Mouse (Mus musculus) heart, postnatal 25 days (tissue): ENCODE data around the gene Ces1c. TPM values are rescaled to one million over a fixed set of nuclear protein-coding genes. Genes with fewer than 3 reads are reported as not detected.

Experiments used
- DNase-seq: peaks from one replicate; pipeline ENCODE4 v3.0.0; 2022; ENCODE audit warnings: low spot score
- intact Hi-C: fragments of 180-260 bp; cut with DNase I; formaldehyde crosslinking; loops from one replicate; pipeline ENCODE4 v1.15.1; 2025
- total RNA-seq, 2 experiments: library from RNA; stranded (reverse); gene quantifications; 2 replicates each; pipeline ENCODE4 v1.2.3; 2021

Ces1c gene
- total RNA-seq, 2 experiments from 2014 or later, result not detected

DNA sequence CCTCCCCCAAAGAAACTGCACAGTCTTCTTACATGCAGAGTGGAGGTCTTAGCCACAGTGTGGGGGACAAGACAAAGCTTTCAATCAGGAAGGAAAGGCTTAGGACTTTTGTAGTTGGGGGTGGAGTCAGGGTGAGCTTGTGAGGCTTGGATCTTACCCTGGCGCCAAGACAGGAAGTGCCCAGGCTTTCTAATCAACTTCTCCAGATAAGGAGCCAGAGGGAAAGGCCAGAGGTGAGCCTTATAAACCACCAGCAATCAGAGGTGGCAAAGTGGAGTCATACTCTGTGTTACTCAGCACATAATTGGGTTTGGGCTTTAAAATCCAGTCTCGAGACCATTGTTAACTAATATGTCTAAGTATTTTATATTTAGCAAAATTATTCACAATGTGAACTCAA lies 75.8 kb downstream of the Ces1c start:
- no peak for DNase-seq
- intact Hi-C loops, result loop anchor here (5.0 kb wide), 1 partner anchor 342 kb away; no protein-coding TSS in a partner anchor

Other genes with a start within 250 kb of the Ces1c start
- not detected for gene Capns2, start 229.9 kb downstream of the Ces1c start, total RNA-seq
- gene Slc6a2, start 171.2 kb downstream of the Ces1c start, total RNA-seq, result under 1 TPM; 0.05 to 0.08 TPM
- gene Ces1a, start 83.1 kb downstream of the Ces1c start, total RNA-seq, result not detected
- gene Ces1b, start 51.3 kb downstream of the Ces1c start, total RNA-seq, result not detected
- gene Ces1d, start 66.6 kb upstream of the Ces1c start, total RNA-seq, result 100 to 1,000 TPM; 174 to 223 TPM
- under 1 TPM; 0.70 to 0.81 TPM for gene Ces1e, start 98.3 kb upstream of the Ces1c start, total RNA-seq
- gene Ces1f, start 148.5 kb upstream of the Ces1c start, total RNA-seq, result under 1 TPM; 0.36 to 0.48 TPM
- gene Ces1g, start 206.0 kb upstream of the Ces1c start, total RNA-seq, result not detected
- gene Ces1h, start 248.4 kb upstream of the Ces1c start, total RNA-seq, result not detected